Mouse (Mus musculus): ENCODE measurements around the gene Slc28a3. TPM values are rescaled to one million over a fixed set of nuclear protein-coding genes. Genes with fewer than 3 reads are reported as not detected.

The Slc28a3 gene
- polyA plus RNA-seq, 1 experiment from 2014 or later, result 0.01 TPM

- H3K27ac ChIP-seq (ENCODE audit: low read length), result no peak overlapping the region
- ATAC-seq (ENCODE audit: low read depth), result no peak
- H3K36me3 ChIP-seq (ENCODE audit: control insufficient read depth, insufficient read depth), result no peaks in the 10 kb centered on the region
- WGBS (ENCODE audit: insufficient replicate concordance), result 2% methylated on average over 9 of the region's 9 CpGs
- H3K4me1 ChIP-seq (ENCODE audit: control insufficient read depth, low read depth, low read length), result no peaks in the 10 kb centered on the region
- H3K27me3 ChIP-seq (ENCODE audit: control insufficient read depth, insufficient read depth, low read depth, low read length), result no peaks in the 10 kb centered on the region
- no peaks in the 10 kb centered on the region for H3K9me3 ChIP-seq (replicated peaks; ENCODE audit: control insufficient read depth, low read length)
- H3K4me2 ChIP-seq (ENCODE audit: low read depth, low read length), result 0 out of 2 replicates have a peak overlapping the region, but pooled peaks have one; percentile 18
- H3K4me3 ChIP-seq (ENCODE audit: low read depth, low read length), result no peak overlapping the region
- H3K9ac ChIP-seq (ENCODE audit: low read depth, low read length), result no peak overlapping the region
These were observed 21.2 kb downstream of the Slc28a3 start for GRCm38 (mm10) chr13:58589517-58589858.

- ATAC-seq (ENCODE audit: low read depth), result no peak
- no peak overlapping the region for H3K27ac ChIP-seq (ENCODE audit: low read length)
- H3K4me2 ChIP-seq (ENCODE audit: low read depth, low read length), result 0 out of 2 replicates have a peak overlapping the region, but pooled peaks have one; percentile 18
- no peaks in the 10 kb centered on the region for H3K36me3 ChIP-seq (ENCODE audit: control insufficient read depth, insufficient read depth)
- no peak overlapping the region for H3K9ac ChIP-seq (ENCODE audit: low read depth, low read length)
- no peak overlapping the region for H3K4me3 ChIP-seq (ENCODE audit: low read depth, low read length)
- H3K4me1 ChIP-seq (ENCODE audit: control insufficient read depth, low read depth, low read length), result no peaks in the 10 kb centered on the region
- no peaks in the 10 kb centered on the region for H3K9me3 ChIP-seq (replicated peaks; ENCODE audit: control insufficient read depth, low read length)
- no peaks in the 10 kb centered on the region for H3K27me3 ChIP-seq (ENCODE audit: control insufficient read depth, insufficient read depth, low read depth, low read length)
- WGBS (ENCODE audit: insufficient replicate concordance), result 53% methylated on average over 15 of the region's 15 CpGs
These were observed 21.8 kb downstream of the Slc28a3 start for GRCm38 (mm10) chr13:58588655-58589516.

GRCm38 (mm10) chr13:58587962-58588361 lies 22.7 kb downstream of the Slc28a3 start:
- no peaks in the 10 kb centered on the region for H3K36me3 ChIP-seq (ENCODE audit: control insufficient read depth, insufficient read depth)
- no peak overlapping the region for H3K4me2 ChIP-seq (ENCODE audit: low read depth, low read length)
- no peaks in the 10 kb centered on the region for H3K9me3 ChIP-seq (replicated peaks; ENCODE audit: control insufficient read depth, low read length)
- no peak overlapping the region for H3K4me3 ChIP-seq (ENCODE audit: low read depth, low read length)
- H3K9ac ChIP-seq (ENCODE audit: low read depth, low read length), result no peak overlapping the region
- ATAC-seq (ENCODE audit: low read depth), result no peak
- no peaks in the 10 kb centered on the region for H3K4me1 ChIP-seq (ENCODE audit: control insufficient read depth, low read depth, low read length)
- H3K27me3 ChIP-seq (ENCODE audit: control insufficient read depth, insufficient read depth, low read depth, low read length), result no peaks in the 10 kb centered on the region
- 61% methylated on average over 7 of the region's 7 CpGs for WGBS (ENCODE audit: insufficient replicate concordance)
- H3K27ac ChIP-seq (ENCODE audit: low read length), result no peak overlapping the region

GRCm38 (mm10) chr13:58566181-58566580 lies 44.5 kb downstream of the Slc28a3 start:
- Histone ChIP-seq H3K4me1 (ENCODE audit: control insufficient read depth, low read depth, low read length) (no peaks in the 10 kb centered on the region), H3K27me3 (ENCODE audit: control insufficient read depth, insufficient read depth, low read depth, low read length) (no peaks in the 10 kb centered on the region), H3K36me3 (ENCODE audit: control insufficient read depth, insufficient read depth) (no peaks in the 10 kb centered on the region), H3K9me3 (replicated peaks; ENCODE audit: control insufficient read depth, low read length) (no peaks in the 10 kb centered on the region), H3K4me2 (ENCODE audit: low read depth, low read length) (no peak overlapping the region), H3K4me3 (ENCODE audit: low read depth, low read length) (no peak overlapping the region), H3K9ac (ENCODE audit: low read depth, low read length) (no peak overlapping the region), H3K27ac (ENCODE audit: low read length) (no peak overlapping the region)
- 70% methylated on average over 9 of the region's 9 CpGs for WGBS (ENCODE audit: insufficient replicate concordance)
- ATAC-seq (ENCODE audit: low read depth), result no peak

- 62% methylated on average over 15 of the region's 15 CpGs for WGBS (ENCODE audit: insufficient replicate concordance)
- no peaks in the 10 kb centered on the region for H3K36me3 ChIP-seq (ENCODE audit: control insufficient read depth, insufficient read depth)
- no peaks in the 10 kb centered on the region for H3K27me3 ChIP-seq (ENCODE audit: control insufficient read depth, insufficient read depth, low read depth, low read length)
- H3K4me2 ChIP-seq (ENCODE audit: low read depth, low read length), result no peak overlapping the region
- H3K9me3 ChIP-seq (replicated peaks; ENCODE audit: control insufficient read depth, low read length), result no peaks in the 10 kb centered on the region
- no peaks in the 10 kb centered on the region for H3K4me1 ChIP-seq (ENCODE audit: control insufficient read depth, low read depth, low read length)
- no peak overlapping the region for H3K9ac ChIP-seq (ENCODE audit: low read depth, low read length)
- no peak overlapping the region for H3K27ac ChIP-seq (ENCODE audit: low read length)
- no peak for ATAC-seq (ENCODE audit: low read depth)
- no peak overlapping the region for H3K4me3 ChIP-seq (ENCODE audit: low read depth, low read length)
These were observed 50.1 kb downstream of the Slc28a3 start for GRCm38 (mm10) chr13:58560497-58561138.

- H3K36me3 ChIP-seq (ENCODE audit: control insufficient read depth, insufficient read depth), result no peaks in the 10 kb centered on the region
- WGBS (ENCODE audit: insufficient replicate concordance), result 63% methylated on average over 12 of the region's 12 CpGs
These were observed 52.5 kb downstream of the Slc28a3 start for GRCm38 (mm10) chr13:58558216-58558615.

GRCm38 (mm10) chr13:58556018-58556417 lies 54.7 kb downstream of the Slc28a3 start:
- WGBS (ENCODE audit: insufficient replicate concordance), result 40% methylated on average over 1 of the region's 1 CpGs
- no peak for ATAC-seq (ENCODE audit: low read depth)
- no peaks in the 10 kb centered on the region for H3K27me3 ChIP-seq (ENCODE audit: control insufficient read depth, insufficient read depth, low read depth, low read length)
- no peaks in the 10 kb centered on the region for H3K9me3 ChIP-seq (replicated peaks; ENCODE audit: control insufficient read depth, low read length)
- H3K4me1 ChIP-seq (ENCODE audit: control insufficient read depth, low read depth, low read length), result no peaks in the 10 kb centered on the region; the same call in 1 of the 2 replicates
- no peak overlapping the region for H3K4me2 ChIP-seq (ENCODE audit: low read depth, low read length)
- H3K36me3 ChIP-seq (ENCODE audit: control insufficient read depth, insufficient read depth), result no peaks in the 10 kb centered on the region
- no peak overlapping the region for H3K9ac ChIP-seq (ENCODE audit: low read depth, low read length)
- H3K27ac ChIP-seq (ENCODE audit: low read length), result no peak overlapping the region
- H3K4me3 ChIP-seq (ENCODE audit: low read depth, low read length), result no peak overlapping the region

More at GRCm38 (mm10) chr13:58558216-58558615, 52.5 kb downstream of the Slc28a3 start:
- Histone ChIP-seq H3K4me1 (ENCODE audit: control insufficient read depth, low read depth, low read length) (no peaks in the 10 kb centered on the region), H3K27ac (ENCODE audit: low read length) (no peak overlapping the region), H3K4me2 (ENCODE audit: low read depth, low read length) (no peak overlapping the region), H3K27me3 (ENCODE audit: control insufficient read depth, insufficient read depth, low read depth, low read length) (no peaks in the 10 kb centered on the region), H3K9ac (ENCODE audit: low read depth, low read length) (no peak overlapping the region), H3K4me3 (ENCODE audit: low read depth, low read length) (no peak overlapping the region), H3K9me3 (replicated peaks; ENCODE audit: control insufficient read depth, low read length) (no peaks in the 10 kb centered on the region)
- ATAC-seq (ENCODE audit: low read depth), result no peak

GRCm38 (mm10) chr13:58555561-58555960 lies 55.1 kb downstream of the Slc28a3 start:
- Histone ChIP-seq H3K9ac (ENCODE audit: low read depth, low read length) (no peak overlapping the region), H3K4me3 (ENCODE audit: low read depth, low read length) (no peak overlapping the region), H3K36me3 (ENCODE audit: control insufficient read depth, insufficient read depth) (no peaks in the 10 kb centered on the region), H3K4me1 (ENCODE audit: control insufficient read depth, low read depth, low read length) (no peaks in the 10 kb centered on the region; the same call in 1 of the 2 replicates), H3K9me3 (replicated peaks; ENCODE audit: control insufficient read depth, low read length) (no peaks in the 10 kb centered on the region), H3K4me2 (ENCODE audit: low read depth, low read length) (no peak overlapping the region), H3K27ac (ENCODE audit: low read length) (no peak overlapping the region), H3K27me3 (ENCODE audit: control insufficient read depth, insufficient read depth, low read depth, low read length) (no peaks in the 10 kb centered on the region)
- WGBS (ENCODE audit: insufficient replicate concordance), result 55% methylated on average over 5 of the region's 5 CpGs
- no peak for ATAC-seq (ENCODE audit: low read depth)

- H3K27ac ChIP-seq (ENCODE audit: low read length), result no peak overlapping the region
- H3K36me3 ChIP-seq (ENCODE audit: control insufficient read depth, insufficient read depth), result no peaks in the 10 kb centered on the region
- H3K4me2 ChIP-seq (ENCODE audit: low read depth, low read length), result no peak overlapping the region
- H3K9ac ChIP-seq (ENCODE audit: low read depth, low read length), result no peak overlapping the region
- no peaks in the 10 kb centered on the region for H3K9me3 ChIP-seq (replicated peaks; ENCODE audit: control insufficient read depth, low read length)
- H3K27me3 ChIP-seq (ENCODE audit: control insufficient read depth, insufficient read depth, low read depth, low read length), result no peaks in the 10 kb centered on the region
- WGBS (ENCODE audit: insufficient replicate concordance), result 43% methylated on average over 4 of the region's 4 CpGs
- no peak for ATAC-seq (ENCODE audit: low read depth)
- H3K4me1 ChIP-seq (ENCODE audit: control insufficient read depth, low read depth, low read length), result no peaks in the 10 kb centered on the region; the same call in 1 of the 2 replicates
- H3K4me3 ChIP-seq (ENCODE audit: low read depth, low read length), result no peak overlapping the region
These were observed 58.8 kb downstream of the Slc28a3 start for GRCm38 (mm10) chr13:58551924-58552323.
